Mouse (Mus musculus): Measurements from ENCODE around the gene Pigr. TPM values are rescaled to one million over a fixed set of nuclear protein-coding genes. Genes with fewer than 3 reads are reported as not detected.
A peak's percentile ranks its signal among the peaks of the same experiment; 100 is the strongest.

The Pigr gene
- polyA plus RNA-seq, 1 experiment from 2014 or later: 0.13 TPM

GRCm38 (mm10) chr1:130832230-130833149 lies 6.0 kb downstream of the Pigr start:
- DNase-seq (no peak), ATAC-seq (ENCODE audit: low read depth) (no peak)
- Histone ChIP-seq H3K9me3 (replicated peaks) (no peaks in the 10 kb centered on the region), H3K27ac (no peak overlapping the region), H3K4me3 (replicated peaks) (no peak overlapping the region), H3K27me3 (no peaks in the 10 kb centered on the region), H3K36me3 (no peaks in the 10 kb centered on the region), H3K4me2 (no peak overlapping the region), H3K9ac (no peak overlapping the region), H3K4me1 (replicated peaks) (peaks cover 11% of the 10 kb centered on the region; the same call in 1 of the 2 replicates)
- 56% methylated on average over 5 of the region's 5 CpGs for WGBS (ENCODE audit: insufficient replicate concordance)

GRCm38 (mm10) chr1:130835161-130835936 lies 8.9 kb downstream of the Pigr start:
- Histone ChIP-seq H3K4me3 (replicated peaks) (no peak overlapping the region), H3K36me3 (no peaks in the 10 kb centered on the region), H3K9me3 (replicated peaks) (no peaks in the 10 kb centered on the region), H3K27me3 (no peaks in the 10 kb centered on the region), H3K4me1 (replicated peaks) (peaks cover 6% of the 10 kb centered on the region; the same call in 1 of the 2 replicates), H3K4me2 (no peak overlapping the region), H3K9ac (no peak overlapping the region), H3K27ac (no peak overlapping the region)
- DNase-seq (no peak), ATAC-seq (ENCODE audit: low read depth) (no peak)
- WGBS (ENCODE audit: insufficient replicate concordance): 61% methylated on average over 6 of the region's 6 CpGs

- Histone ChIP-seq H3K9me3 (replicated peaks) (no peaks in the 10 kb centered on the region), H3K27ac (no peak overlapping the region), H3K36me3 (no peaks in the 10 kb centered on the region), H3K4me3 (replicated peaks) (no peak overlapping the region), H3K27me3 (no peaks in the 10 kb centered on the region), H3K9ac (no peak overlapping the region), H3K4me1 (replicated peaks) (no peaks in the 10 kb centered on the region), H3K4me2 (no peak overlapping the region)
- DNase-seq (no peak), ATAC-seq (ENCODE audit: low read depth) (no peak)
- WGBS (ENCODE audit: insufficient replicate concordance): 33% methylated on average over 6 of the region's 6 CpGs
Measured at GRCm38 (mm10) chr1:130838288-130838687, 11.8 kb downstream of the Pigr start.

- no peak overlapping the region for H3K4me2 ChIP-seq
- no peaks in the 10 kb centered on the region for H3K27me3 ChIP-seq
- DNase-seq (no peak), ATAC-seq (ENCODE audit: low read depth) (peak; percentile 39; the same call in 1 of the 2 replicates)
- no peaks in the 10 kb centered on the region for H3K36me3 ChIP-seq
- peak overlapping the region; percentile 60 for H3K27ac ChIP-seq
- WGBS (ENCODE audit: insufficient replicate concordance): 50% methylated on average over 8 of the region's 8 CpGs
- H3K4me3 ChIP-seq (replicated peaks): no peak overlapping the region
- H3K9me3 ChIP-seq (replicated peaks): no peaks in the 10 kb centered on the region
- no peaks in the 10 kb centered on the region for H3K4me1 ChIP-seq (replicated peaks)
- H3K9ac ChIP-seq: no peak overlapping the region
Measured at GRCm38 (mm10) chr1:130840599-130841379, 14.3 kb downstream of the Pigr start.

GRCm38 (mm10) chr1:130841621-130842020 lies 15.1 kb downstream of the Pigr start:
- DNase-seq (no peak), ATAC-seq (ENCODE audit: low read depth) (no peak)
- no peaks in the 10 kb centered on the region for H3K9me3 ChIP-seq (replicated peaks)
- H3K4me2 ChIP-seq: no peak overlapping the region
- no peak overlapping the region for H3K4me3 ChIP-seq (replicated peaks)
- H3K36me3 ChIP-seq: no peaks in the 10 kb centered on the region
- no peak overlapping the region for H3K9ac ChIP-seq
- no peaks in the 10 kb centered on the region for H3K27me3 ChIP-seq
- 75% methylated on average over 7 of the region's 7 CpGs for WGBS (ENCODE audit: insufficient replicate concordance)
- H3K4me1 ChIP-seq (replicated peaks): no peaks in the 10 kb centered on the region
- H3K27ac ChIP-seq: no peak overlapping the region

- DNase-seq: no peak
- H3K9me3 ChIP-seq (replicated peaks): no peaks in the 10 kb centered on the region
- H3K4me2 ChIP-seq: no peak overlapping the region
- H3K4me1 ChIP-seq (replicated peaks): no peaks in the 10 kb centered on the region
- no peak for ATAC-seq (ENCODE audit: low read depth)
- H3K27me3 ChIP-seq: no peaks in the 10 kb centered on the region
- H3K36me3 ChIP-seq: no peaks in the 10 kb centered on the region
- 68% methylated on average over 7 of the region's 7 CpGs for WGBS (ENCODE audit: insufficient replicate concordance)
- H3K27ac ChIP-seq: no peak overlapping the region
- H3K4me3 ChIP-seq (replicated peaks): no peak overlapping the region
- H3K9ac ChIP-seq: no peak overlapping the region
Measured at GRCm38 (mm10) chr1:130844516-130844915, 18.0 kb downstream of the Pigr start.

GRCm38 (mm10) chr1:130849530-130850214 lies 23.2 kb downstream of the Pigr start:
- no peak overlapping the region for H3K4me2 ChIP-seq
- no peak overlapping the region for H3K9ac ChIP-seq

GRCm38 (mm10) chr1:130850405-130850804 lies 23.9 kb downstream of the Pigr start:
- Histone ChIP-seq H3K36me3 (no peaks in the 10 kb centered on the region), H3K27ac (no peak overlapping the region), H3K4me1 (replicated peaks) (no peaks in the 10 kb centered on the region), H3K9me3 (replicated peaks) (no peaks in the 10 kb centered on the region), H3K9ac (no peak overlapping the region), H3K27me3 (no peaks in the 10 kb centered on the region), H3K4me3 (replicated peaks) (no peak overlapping the region), H3K4me2 (no peak overlapping the region)
- no peak for ATAC-seq (ENCODE audit: low read depth)
- DNase-seq: no peak
- 47% methylated on average over 5 of the region's 5 CpGs for WGBS (ENCODE audit: insufficient replicate concordance)

More at GRCm38 (mm10) chr1:130849530-130850214, 23.2 kb downstream of the Pigr start:
- no peak for DNase-seq
- H3K4me1 ChIP-seq (replicated peaks): no peaks in the 10 kb centered on the region
- no peak overlapping the region for H3K27ac ChIP-seq
- no peaks in the 10 kb centered on the region for H3K9me3 ChIP-seq (replicated peaks)
- no peaks in the 10 kb centered on the region for H3K36me3 ChIP-seq
- no peaks in the 10 kb centered on the region for H3K27me3 ChIP-seq
- no peak for ATAC-seq (ENCODE audit: low read depth)
- H3K4me3 ChIP-seq (replicated peaks): no peak overlapping the region
- 69% methylated on average over 10 of the region's 10 CpGs for WGBS (ENCODE audit: insufficient replicate concordance)

- ATAC-seq (ENCODE audit: low read depth): no peak
Measured at GRCm38 (mm10) chr1:130854819-130855218, 28.3 kb downstream of the Pigr start.

GRCm38 (mm10) chr1:130855723-130856122 lies 29.2 kb downstream of the Pigr start:
- no peaks in the 10 kb centered on the region for H3K36me3 ChIP-seq

More at GRCm38 (mm10) chr1:130854819-130855218, 28.3 kb downstream of the Pigr start:
- no peaks in the 10 kb centered on the region for H3K27me3 ChIP-seq
- H3K4me1 ChIP-seq (replicated peaks): no peaks in the 10 kb centered on the region
- no peak for DNase-seq
- 67% methylated on average over 9 of the region's 9 CpGs for WGBS (ENCODE audit: insufficient replicate concordance)
- no peaks in the 10 kb centered on the region for H3K36me3 ChIP-seq
- H3K9me3 ChIP-seq (replicated peaks): no peaks in the 10 kb centered on the region
- no peak overlapping the region for H3K9ac ChIP-seq
- no peak overlapping the region for H3K27ac ChIP-seq
- no peak overlapping the region for H3K4me2 ChIP-seq
- H3K4me3 ChIP-seq (replicated peaks): no peak overlapping the region

More at GRCm38 (mm10) chr1:130855723-130856122, 29.2 kb downstream of the Pigr start:
- no peak for ATAC-seq (ENCODE audit: low read depth)
- Histone ChIP-seq H3K9ac (no peak overlapping the region), H3K27me3 (no peaks in the 10 kb centered on the region), H3K27ac (no peak overlapping the region), H3K4me1 (replicated peaks) (no peaks in the 10 kb centered on the region), H3K9me3 (replicated peaks) (no peaks in the 10 kb centered on the region), H3K4me3 (replicated peaks) (no peak overlapping the region), H3K4me2 (no peak overlapping the region)
- 60% methylated on average over 2 of the region's 2 CpGs for WGBS (ENCODE audit: insufficient replicate concordance)
- no peak for DNase-seq
